Mouse (Mus musculus) intestine, embryonic 15.5 days (tissue): ENCODE data around the gene Akr1c18. TPM values are rescaled to one million over a fixed set of nuclear protein-coding genes. Genes with fewer than 3 reads are reported as not detected.
"Not testable (repeated sequence)": the region's sequence is repeated elsewhere in the genome, so short reads cannot be mapped to it uniquely, and the experiment has no call there.

Source experiments
- ATAC-seq: fragments of 200-750 bp; cut with Nextera tagmentation; 2 replicates; pipeline ENCODE4 v1.8.0; 2017; ENCODE audit warnings: moderate TSS enrichment, moderate library complexity
- H3K27ac ChIP-seq: fragments of 300-500 bp; sonication (generic); 2 replicates; pipeline ENCODE4 v1.5.1; 2015; ENCODE audit warnings: mild to moderate bottlenecking, inconsistent platforms
- H3K27me3 ChIP-seq: fragments of 300-500 bp; sonication (generic); replicated peaks from 2 replicates; pipeline ENCODE4 v1.6.1; 2015; ENCODE audit warnings: inconsistent platforms
- H3K36me3 ChIP-seq: fragments of 300-500 bp; sonication (generic); 2 replicates; pipeline ENCODE4 v1.6.1; 2015; ENCODE audit warnings: inconsistent platforms
- H3K4me1 ChIP-seq: fragments of 300-500 bp; sonication (generic); replicated peaks from 2 replicates; pipeline ENCODE4 v1.6.1; 2015; ENCODE audit warnings: inconsistent platforms
- H3K4me2 ChIP-seq: fragments of 300-500 bp; sonication (generic); replicated peaks from 2 replicates; pipeline ENCODE4 v1.6.1; 2015; ENCODE audit warnings: mild to moderate bottlenecking, inconsistent platforms
- H3K4me3 ChIP-seq: fragments of 300-500 bp; sonication (generic); replicated peaks from 2 replicates; pipeline ENCODE4 v1.5.1; 2015; ENCODE audit warnings: inconsistent platforms
- H3K9ac ChIP-seq: fragments of 300-500 bp; sonication (generic); 2 replicates; pipeline ENCODE4 v1.6.1; 2015; ENCODE audit warnings: inconsistent platforms
- H3K9me3 ChIP-seq: fragments of 300-500 bp; sonication (generic); 2 replicates; pipeline ENCODE4 v1.6.1; 2016; ENCODE audit warnings: inconsistent platforms
- WGBS: fragments of 180-500 bp; shearing (Covaris S2); methylation state at CpG from one replicate; pipeline ENCODE4 v1.1.7; 2015; 5-methylcytosine and 5-hydroxymethylcytosine counted together
- polyA plus RNA-seq: library from polyadenylated mRNA; unstranded; fragments of >200 nt; fragmentation: Nextera tagmentation; extraction: Ambion mirVana; gene quantifications from 2 replicates; pipeline ENCODE4 v1.2.1, GENCODE M21; 2015

Gene Akr1c18
- polyA plus RNA-seq, 1 experiment from 2014 or later, result 0.46 TPM

- H3K4me3 ChIP-seq, result no peak overlapping the region
- H3K36me3 ChIP-seq, result no peaks in the 10 kb centered on the region
- H3K9ac ChIP-seq, result no peak overlapping the region
- ATAC-seq, result no peak
- H3K27ac ChIP-seq, result no peak overlapping the region
- no peaks in the 10 kb centered on the region for H3K9me3 ChIP-seq
- no peaks in the 10 kb centered on the region for H3K4me1 ChIP-seq
- H3K27me3 ChIP-seq, result no peaks in the 10 kb centered on the region
- no peak overlapping the region for H3K4me2 ChIP-seq
- WGBS, result 36% methylated on average over 2 of the region's 2 CpGs
Measured at GRCm38 (mm10) chr13:4133070-4133469, 17.4 kb downstream of the Akr1c18 start.

- Histone ChIP-seq H3K9me3 (no peaks in the 10 kb centered on the region), H3K4me1 (no peaks in the 10 kb centered on the region), H3K9ac (no peak overlapping the region), H3K27ac (no peak overlapping the region), H3K4me2 (no peak overlapping the region), H3K4me3 (no peak overlapping the region), H3K27me3 (no peaks in the 10 kb centered on the region), H3K36me3 (no peaks in the 10 kb centered on the region)
- ATAC-seq, result peak; percentile 93
- 28% methylated on average over 3 of the region's 3 CpGs for WGBS
Measured at GRCm38 (mm10) chr13:4131721-4132120, 18.7 kb downstream of the Akr1c18 start.

- Histone ChIP-seq H3K27ac (no peak overlapping the region), H3K9me3 (no peaks in the 10 kb centered on the region), H3K36me3 (no peaks in the 10 kb centered on the region), H3K4me2 (no peak overlapping the region), H3K9ac (no peak overlapping the region), H3K27me3 (no peaks in the 10 kb centered on the region), H3K4me3 (no peak overlapping the region), H3K4me1 (no peaks in the 10 kb centered on the region)
- 70% methylated on average over 1 of the region's 1 CpGs for WGBS
- peak; percentile 57; the same call in 1 of the 2 replicates for ATAC-seq
Measured at GRCm38 (mm10) chr13:4131317-4131716, 19.1 kb downstream of the Akr1c18 start.

GRCm38 (mm10) chr13:4129100-4129499 is 21.4 kb downstream of the Akr1c18 start:
- no peak for ATAC-seq
- H3K9me3 ChIP-seq, result no peaks in the 10 kb centered on the region
- H3K27me3 ChIP-seq, result no peaks in the 10 kb centered on the region
- H3K4me3 ChIP-seq, result no peak overlapping the region
- WGBS, result 40% methylated on average over 5 of the region's 5 CpGs
- H3K4me2 ChIP-seq, result no peak overlapping the region
- H3K9ac ChIP-seq, result no peak overlapping the region
- H3K36me3 ChIP-seq, result no peaks in the 10 kb centered on the region
- no peak overlapping the region for H3K27ac ChIP-seq
- no peaks in the 10 kb centered on the region for H3K4me1 ChIP-seq

GRCm38 (mm10) chr13:4125846-4126245 is 24.6 kb downstream of the Akr1c18 start:
- not testable (repeated sequence) for H3K4me2 ChIP-seq, H3K27ac ChIP-seq, H3K4me1 ChIP-seq, ATAC-seq, H3K9me3 ChIP-seq, H3K9ac ChIP-seq, H3K4me3 ChIP-seq, H3K27me3 ChIP-seq, H3K36me3 ChIP-seq
- WGBS, result 94% methylated on average over 1 of the region's 1 CpGs

- not testable (repeated sequence) for H3K27ac ChIP-seq, H3K4me2 ChIP-seq, ATAC-seq, H3K4me3 ChIP-seq, H3K36me3 ChIP-seq, H3K9ac ChIP-seq, H3K27me3 ChIP-seq, H3K4me1 ChIP-seq, H3K9me3 ChIP-seq
- 91% methylated on average over 6 of the region's 6 CpGs for WGBS
Measured at GRCm38 (mm10) chr13:4124471-4124870, 26.0 kb downstream of the Akr1c18 start.

GRCm38 (mm10) chr13:4123146-4123545 is 27.3 kb downstream of the Akr1c18 start:
- no peaks in the 10 kb centered on the region for H3K27me3 ChIP-seq
- ATAC-seq, result no peak
- no peaks in the 10 kb centered on the region for H3K36me3 ChIP-seq
- no peak overlapping the region for H3K9ac ChIP-seq
- H3K27ac ChIP-seq, result no peak overlapping the region
- H3K4me1 ChIP-seq, result no peaks in the 10 kb centered on the region
- H3K9me3 ChIP-seq, result no peaks in the 10 kb centered on the region
- H3K4me3 ChIP-seq, result no peak overlapping the region
- no peak overlapping the region for H3K4me2 ChIP-seq
- 69% methylated on average over 7 of the region's 7 CpGs for WGBS

GRCm38 (mm10) chr13:4119181-4119904 is 31.1 kb downstream of the Akr1c18 start:
- no peaks in the 10 kb centered on the region for H3K9me3 ChIP-seq
- ATAC-seq, result no peak
- no peak overlapping the region for H3K27ac ChIP-seq
- H3K4me1 ChIP-seq, result no peaks in the 10 kb centered on the region
- no peaks in the 10 kb centered on the region for H3K36me3 ChIP-seq
- H3K4me2 ChIP-seq, result no peak overlapping the region
- no peak overlapping the region for H3K9ac ChIP-seq
- 65% methylated on average over 2 of the region's 2 CpGs for WGBS
- no peak overlapping the region for H3K4me3 ChIP-seq
- H3K27me3 ChIP-seq, result no peaks in the 10 kb centered on the region

- Histone ChIP-seq H3K9me3 (no peaks in the 10 kb centered on the region), H3K9ac (no peak overlapping the region), H3K4me2 (no peak overlapping the region), H3K36me3 (no peaks in the 10 kb centered on the region), H3K27me3 (no peaks in the 10 kb centered on the region), H3K27ac (no peak overlapping the region), H3K4me1 (no peaks in the 10 kb centered on the region), H3K4me3 (no peak overlapping the region)
- 32% methylated on average over 6 of the region's 6 CpGs for WGBS
- peak; percentile 83 for ATAC-seq
Measured at GRCm38 (mm10) chr13:4110281-4111188, 39.9 kb downstream of the Akr1c18 start.

GRCm38 (mm10) chr13:4102721-4103120 is 47.7 kb downstream of the Akr1c18 start:
- Histone ChIP-seq H3K4me2 (no peak overlapping the region), H3K27me3 (no peaks in the 10 kb centered on the region), H3K4me3 (no peak overlapping the region), H3K9ac (no peak overlapping the region), H3K4me1 (no peaks in the 10 kb centered on the region), H3K9me3 (no peaks in the 10 kb centered on the region), H3K36me3 (no peaks in the 10 kb centered on the region), H3K27ac (no peak overlapping the region)
- no peak for ATAC-seq

- no peaks in the 10 kb centered on the region for H3K9me3 ChIP-seq
- no peaks in the 10 kb centered on the region for H3K36me3 ChIP-seq
- no peak overlapping the region for H3K4me2 ChIP-seq
- H3K4me3 ChIP-seq, result no peak overlapping the region
- H3K4me1 ChIP-seq, result no peaks in the 10 kb centered on the region
- no peak overlapping the region for H3K27ac ChIP-seq
- H3K9ac ChIP-seq, result no peak overlapping the region
- H3K27me3 ChIP-seq, result no peaks in the 10 kb centered on the region
- no peak for ATAC-seq
Measured at GRCm38 (mm10) chr13:4101691-4102090, 48.8 kb downstream of the Akr1c18 start.
